Mouse (Mus musculus) liver, embryonic 14.5 days (tissue): Measurements from ENCODE around the gene Eid3.

Source experiments
- CTCF ChIP-seq: IDR thresholded peaks from 2 replicates; pipeline ENCODE4 v1.5.1; 2016; ENCODE audit warnings: antibody characterized with exemption, low read depth, control low read depth
- EP300 ChIP-seq: IDR thresholded peaks from 2 replicates; pipeline ENCODE4 v1.6.1; 2016; ENCODE audit warnings: antibody characterized with exemption, low read depth

DNA sequence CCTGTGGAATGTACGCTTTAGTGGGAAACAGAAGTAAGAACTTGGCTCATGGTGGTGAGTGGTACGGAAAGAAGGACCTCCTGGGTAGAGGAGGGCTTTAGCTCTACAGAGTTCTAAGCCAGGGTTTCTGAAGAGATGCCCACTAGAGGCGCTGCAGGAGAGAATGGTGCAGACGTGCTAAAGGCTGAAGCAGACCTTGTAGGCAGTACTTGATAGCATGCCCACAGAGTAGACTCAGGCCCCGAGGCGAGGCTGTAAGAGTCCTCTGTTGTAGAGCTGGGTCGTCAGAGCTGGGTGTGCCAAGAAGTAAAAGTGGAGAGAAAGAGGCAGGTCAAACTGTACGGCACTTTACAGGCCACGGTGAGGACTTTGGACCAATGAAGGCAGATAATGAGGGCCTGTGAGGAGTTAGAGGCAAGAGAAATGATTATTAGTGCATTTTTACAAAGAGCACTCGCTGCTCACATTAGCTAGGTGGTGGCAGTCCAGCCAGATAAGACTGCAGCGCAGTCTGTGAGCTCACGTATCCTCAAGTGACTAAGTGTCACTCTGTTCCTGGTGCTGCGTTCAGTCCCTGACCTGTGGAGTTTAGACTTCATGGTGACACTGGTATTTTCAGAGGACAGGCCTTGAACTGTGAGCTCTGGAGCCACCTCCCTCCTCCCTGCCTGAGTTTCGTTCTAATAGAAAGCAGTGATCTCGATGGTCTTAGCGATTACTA, 9.8 kb downstream of the Eid3 start:
- TF ChIP-seq EP300 (no peak), CTCF (peak; percentile 48)
